Mouse (Mus musculus): ENCODE measurements around the gene Methig1. TPM values are rescaled to one million over a fixed set of nuclear protein-coding genes. Genes with fewer than 3 reads are reported as not detected.

Gene Methig1
- polyA plus RNA-seq, 1 experiment: not detected

DNA sequence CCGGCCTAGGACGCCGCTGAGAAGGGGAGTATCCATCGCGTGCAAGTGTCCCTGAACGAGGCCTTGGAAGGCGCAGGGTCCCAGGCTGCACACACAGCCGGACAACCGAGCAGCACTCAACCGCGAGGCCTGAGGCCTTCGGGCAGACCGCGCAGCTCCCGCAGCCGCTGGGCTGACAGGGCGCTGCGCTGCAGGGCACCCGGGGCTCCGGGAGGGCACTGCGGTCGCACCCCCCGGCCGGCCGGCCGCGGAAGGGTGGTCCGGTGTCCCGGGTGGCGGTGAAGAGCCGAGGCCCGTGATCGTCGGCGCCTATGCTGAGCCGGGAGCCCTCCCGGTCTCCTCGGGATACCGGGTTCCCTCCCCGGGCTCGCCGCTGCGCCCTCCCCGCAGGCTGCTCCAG, 69.5 kb downstream of the Methig1 start:
- peak; percentile 50 for DNase-seq (ENCODE audit: low read depth)
- TF ChIP-seq CTCF (IDR thresholded peaks at IDR 0.05; ENCODE audit: borderline replicate concordance, extremely low read depth, insufficient read depth, insufficient read length) (no peak), POLR2A (IDR thresholded peaks at IDR 0.05; ENCODE audit: borderline replicate concordance, extremely low read depth, insufficient read depth, insufficient read length, poor library complexity, severe bottlenecking) (no peak)

DNA sequence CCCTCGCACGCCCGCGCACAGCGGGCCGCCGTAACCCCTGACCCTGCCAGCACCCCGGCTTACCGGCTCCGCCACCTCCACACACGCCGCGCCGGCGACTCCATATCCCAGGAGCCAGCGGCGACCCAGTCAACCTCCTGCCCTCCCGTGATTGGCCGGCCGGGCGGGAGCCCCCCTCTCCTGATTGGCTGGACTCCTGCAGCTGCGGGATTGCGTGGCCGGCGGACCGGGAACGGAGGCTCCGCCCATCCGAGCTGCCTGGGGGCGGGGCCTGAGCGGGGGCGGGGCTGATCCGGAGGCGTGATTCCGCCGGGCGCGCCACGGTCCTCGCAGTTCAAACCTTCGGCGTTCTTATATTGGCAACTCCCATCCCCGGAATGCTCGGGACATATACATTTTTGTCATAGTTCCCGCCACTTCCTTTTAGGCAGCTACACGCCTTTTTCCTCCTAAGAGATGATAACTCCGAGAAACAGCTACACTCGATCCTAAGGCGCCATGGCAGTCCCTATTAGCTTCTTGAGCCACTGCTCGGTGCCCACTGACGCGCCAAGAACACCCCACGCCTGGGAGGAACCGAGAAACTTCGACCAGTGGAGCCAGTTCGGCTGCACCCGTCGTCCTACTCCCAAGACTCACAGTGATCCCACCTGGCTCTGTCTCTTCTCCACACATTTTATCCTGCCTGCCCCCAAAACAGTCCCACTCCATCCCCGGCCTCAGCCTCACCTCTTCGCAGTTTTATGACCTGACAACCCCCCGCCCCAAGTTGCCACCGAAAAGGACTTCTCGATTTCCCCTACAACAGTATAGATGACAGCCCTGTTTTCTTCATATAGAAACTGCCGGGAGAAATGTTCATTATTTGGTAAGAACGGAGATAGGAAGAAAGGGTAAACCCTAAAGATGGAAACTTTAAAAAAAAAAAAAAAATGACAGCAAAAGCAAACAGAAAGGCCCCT, 70.2 kb downstream of the Methig1 start:
- TF ChIP-seq CTCF (IDR thresholded peaks at IDR 0.05; ENCODE audit: borderline replicate concordance, extremely low read depth, insufficient read depth, insufficient read length): no peak
- peak; percentile 89 for TF ChIP-seq POLR2A (IDR thresholded peaks at IDR 0.05; ENCODE audit: borderline replicate concordance, extremely low read depth, insufficient read depth, insufficient read length, poor library complexity, severe bottlenecking)
- peak; percentile 97 for DNase-seq (ENCODE audit: low read depth)

DNA sequence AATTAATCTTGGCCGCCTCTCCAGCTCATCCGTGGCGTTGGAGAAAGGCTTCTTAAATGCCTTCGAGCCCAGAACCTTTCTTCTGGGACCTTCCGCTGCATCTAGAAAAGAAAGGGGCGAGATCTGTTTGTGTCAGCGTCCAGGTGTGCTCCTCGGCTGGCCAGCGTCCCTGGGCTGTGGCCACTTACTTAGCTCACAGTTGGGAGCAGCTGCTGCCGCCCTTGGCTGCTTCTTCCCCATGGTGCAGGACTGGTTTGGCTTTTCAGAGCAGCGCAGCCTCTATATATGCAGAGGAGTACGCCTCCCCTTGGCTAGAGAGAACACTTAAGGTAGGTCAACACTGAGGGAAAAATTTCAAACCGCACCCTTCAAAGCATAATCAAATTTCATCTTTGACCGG, 71.0 kb downstream of the Methig1 start:
- TF ChIP-seq CTCF (IDR thresholded peaks at IDR 0.05; ENCODE audit: borderline replicate concordance, extremely low read depth, insufficient read depth, insufficient read length) (no peak), POLR2A (IDR thresholded peaks at IDR 0.05; ENCODE audit: borderline replicate concordance, extremely low read depth, insufficient read depth, insufficient read length, poor library complexity, severe bottlenecking) (no peak)
- DNase-seq (ENCODE audit: low read depth): no peak

DNA sequence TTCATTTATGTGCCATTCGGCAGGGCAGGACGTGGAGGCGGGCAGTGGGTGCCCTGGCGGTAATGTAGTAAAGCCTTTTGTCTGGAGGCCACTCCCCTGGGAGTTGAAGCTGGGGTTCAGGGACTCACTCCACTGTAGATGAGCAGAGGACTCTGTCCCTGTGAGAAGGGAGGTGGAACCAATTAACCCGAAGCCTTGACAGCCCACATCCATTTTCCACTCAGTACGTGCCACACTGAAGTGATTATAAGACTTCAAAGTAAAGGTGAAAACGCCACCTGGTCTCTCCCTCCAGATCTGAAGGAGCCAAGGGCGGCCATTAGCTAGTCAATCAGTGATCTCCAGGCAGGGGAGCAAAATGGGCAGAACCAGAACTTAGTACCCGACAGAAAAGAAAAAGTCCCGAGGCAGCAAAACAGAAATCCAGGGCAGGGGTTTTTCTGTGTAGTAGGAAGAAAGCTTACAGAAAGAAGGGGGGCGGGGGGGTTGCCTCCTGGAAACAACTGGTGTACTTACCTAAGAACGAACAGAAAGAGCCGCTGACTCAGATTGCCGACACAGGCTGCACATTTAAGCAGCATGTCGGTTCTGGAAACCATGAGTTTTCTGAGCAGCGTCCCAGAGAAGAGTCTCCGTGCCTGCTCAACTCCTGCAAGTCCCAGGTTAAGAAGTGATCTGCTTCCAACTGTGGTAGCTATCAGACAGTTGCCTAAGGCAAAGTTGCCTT, 71.6 kb downstream of the Methig1 start, which contains the start of gene Slc11a2:
TSS of gene Slc11a2 (minus strand) at position 677 of the 727 bp plus-strand sequence.
- DNase-seq (ENCODE audit: low read depth): no peak
- no peak for TF ChIP-seq CTCF (IDR thresholded peaks at IDR 0.05; ENCODE audit: borderline replicate concordance, extremely low read depth, insufficient read depth, insufficient read length)
- no peak for TF ChIP-seq POLR2A (IDR thresholded peaks at IDR 0.05; ENCODE audit: borderline replicate concordance, extremely low read depth, insufficient read depth, insufficient read length, poor library complexity, severe bottlenecking)

DNA sequence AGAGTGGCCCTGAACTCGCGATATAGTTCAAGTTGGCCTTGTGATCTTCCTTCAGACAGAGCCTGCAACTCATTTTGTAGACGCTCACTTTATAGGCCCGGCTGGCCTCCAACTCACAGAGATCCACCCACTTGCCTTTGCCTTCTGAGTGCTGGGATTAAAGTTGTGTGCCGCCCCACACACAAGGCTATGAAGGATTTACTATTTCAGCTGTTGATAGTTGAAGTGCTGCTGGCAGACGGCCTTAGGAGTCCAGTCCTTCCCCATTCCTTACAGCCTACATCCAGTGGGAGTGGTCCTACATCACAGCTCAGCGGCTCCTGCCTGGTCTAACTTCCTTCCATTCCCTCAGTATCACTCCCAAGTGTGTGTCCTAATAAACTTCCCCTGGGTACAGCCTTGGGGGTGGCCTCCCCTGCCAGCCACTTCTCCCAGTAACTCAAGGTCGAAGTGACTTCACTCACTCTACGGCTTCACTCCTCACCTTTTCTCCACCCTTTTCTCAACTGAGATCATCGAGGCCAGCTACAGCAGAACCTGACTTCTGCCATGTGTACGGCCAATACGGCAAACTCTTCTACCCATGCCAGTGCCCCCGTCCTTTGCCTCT, 75.5 kb downstream of the Methig1 start:
- no peak for DNase-seq (ENCODE audit: low read depth)
- no peak for TF ChIP-seq CTCF (IDR thresholded peaks at IDR 0.05; ENCODE audit: borderline replicate concordance, extremely low read depth, insufficient read depth, insufficient read length)
- no peak for TF ChIP-seq POLR2A (IDR thresholded peaks at IDR 0.05; ENCODE audit: borderline replicate concordance, extremely low read depth, insufficient read depth, insufficient read length, poor library complexity, severe bottlenecking)

DNA sequence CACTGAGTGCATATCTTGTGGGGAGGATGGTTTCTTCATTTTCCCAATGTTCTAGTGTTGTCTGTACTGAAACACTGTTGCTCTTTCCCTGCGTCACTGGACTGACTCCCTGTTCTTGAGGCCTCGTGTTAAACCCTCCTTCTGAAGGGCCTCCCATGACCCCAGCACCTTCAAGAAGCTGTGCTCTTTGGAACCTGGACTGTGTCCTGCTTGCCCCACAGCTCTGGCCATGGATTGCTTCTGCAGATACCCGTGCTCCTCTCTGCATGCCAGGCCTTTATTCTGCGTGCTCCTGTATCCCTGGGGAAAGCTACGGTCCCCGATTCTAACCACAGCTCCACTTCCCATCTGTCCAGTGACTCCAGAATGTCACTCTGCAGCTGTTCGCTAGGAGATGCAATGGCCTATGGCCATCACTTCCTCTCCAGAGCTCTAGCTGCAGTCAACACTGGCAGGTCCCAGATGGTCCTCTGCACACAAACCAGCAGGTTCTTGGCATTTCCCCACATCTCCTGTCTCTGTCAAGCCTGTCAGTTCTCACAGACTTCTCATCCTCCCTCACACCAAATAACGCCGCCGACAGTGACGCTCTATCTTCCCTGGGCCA, 77.1 kb downstream of the Methig1 start:
- peak; percentile 65 for DNase-seq (ENCODE audit: low read depth)

DNA sequence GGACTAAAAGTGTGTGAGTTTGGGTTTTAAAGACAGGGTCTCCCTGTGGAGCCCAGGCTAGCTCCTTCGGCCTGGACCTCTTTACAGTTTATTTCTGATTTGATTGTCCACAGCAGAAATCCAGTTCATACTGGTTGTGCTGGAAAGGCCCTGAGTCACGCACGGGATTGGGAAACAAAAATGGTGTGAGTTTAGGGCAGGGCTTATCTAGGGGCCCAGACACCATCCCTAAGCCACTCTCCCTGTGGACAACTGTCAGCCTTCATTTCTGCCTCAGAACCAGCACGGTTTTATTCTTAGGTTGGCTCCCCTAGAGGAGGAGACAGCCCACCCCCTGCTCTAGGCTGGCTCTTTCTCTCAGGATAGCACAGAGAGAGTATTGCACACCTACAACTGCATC, 80.3 kb downstream of the Methig1 start:
- no peak for DNase-seq (ENCODE audit: low read depth)

More for the DNA sequence above, 77.1 kb downstream of the Methig1 start:
- no peak for TF ChIP-seq CTCF (IDR thresholded peaks at IDR 0.05; ENCODE audit: borderline replicate concordance, extremely low read depth, insufficient read depth, insufficient read length)
- TF ChIP-seq POLR2A (IDR thresholded peaks at IDR 0.05; ENCODE audit: borderline replicate concordance, extremely low read depth, insufficient read depth, insufficient read length, poor library complexity, severe bottlenecking): no peak

More for the DNA sequence above, 80.3 kb downstream of the Methig1 start:
- TF ChIP-seq POLR2A (IDR thresholded peaks at IDR 0.05; ENCODE audit: borderline replicate concordance, extremely low read depth, insufficient read depth, insufficient read length, poor library complexity, severe bottlenecking): no peak
- TF ChIP-seq CTCF (IDR thresholded peaks at IDR 0.05; ENCODE audit: borderline replicate concordance, extremely low read depth, insufficient read depth, insufficient read length): no peak

Other genes starting within 250 kb of the Methig1 start
- 15.5 and 19.0 TPM in 2 replicates for gene Atf1, start 125.3 kb upstream of the Methig1 start, polyA plus RNA-seq (2012; rRNA removed)
- gene Tmprss12, start 72.3 kb upstream of the Methig1 start, polyA plus RNA-seq (2012; rRNA removed): not detected in 2 replicates
- gene Mettl7a1, start 49.0 kb upstream of the Methig1 start, polyA plus RNA-seq (2012; rRNA removed): 11.3 and 12.7 TPM in 2 replicates
- gene Mettl7a3, start 18.2 kb upstream of the Methig1 start, polyA plus RNA-seq (2012; rRNA removed): 0.09 and 0.11 TPM in 2 replicates
- not detected in 2 replicates for gene Mettl7a2, start 51 bp downstream of the Methig1 start, polyA plus RNA-seq (2012; rRNA removed)
- gene Higd1c, start 11.4 kb downstream of the Methig1 start, polyA plus RNA-seq (2012; rRNA removed): not detected in 2 replicates
- 0.03 TPM in 1 of 2 replicates, not detected in the other for gene Gm5475, start 69.0 kb downstream of the Methig1 start, polyA plus RNA-seq (2012; rRNA removed)
- gene Slc11a2, start 71.9 kb downstream of the Methig1 start, polyA plus RNA-seq (2012; rRNA removed): 37.6 and 45.6 TPM in 2 replicates
- gene Letmd1, start 115.9 kb downstream of the Methig1 start, polyA plus RNA-seq (2012; rRNA removed): 83.8 and 88.4 TPM in 2 replicates
- gene Csrnp2, start 142.3 kb downstream of the Methig1 start, polyA plus RNA-seq (2012; rRNA removed): 40.2 and 40.9 TPM in 2 replicates
- 27.3 and 32.3 TPM in 2 replicates for gene Tfcp2, start 198.9 kb downstream of the Methig1 start, polyA plus RNA-seq (2012; rRNA removed)
- 100 and 120 TPM in 2 replicates for gene Pou6f1, start 246.8 kb downstream of the Methig1 start, polyA plus RNA-seq (2012; rRNA removed)